11 mouse cellular contexts compared by ENCODE assay signal in the genomic region with DNA sequence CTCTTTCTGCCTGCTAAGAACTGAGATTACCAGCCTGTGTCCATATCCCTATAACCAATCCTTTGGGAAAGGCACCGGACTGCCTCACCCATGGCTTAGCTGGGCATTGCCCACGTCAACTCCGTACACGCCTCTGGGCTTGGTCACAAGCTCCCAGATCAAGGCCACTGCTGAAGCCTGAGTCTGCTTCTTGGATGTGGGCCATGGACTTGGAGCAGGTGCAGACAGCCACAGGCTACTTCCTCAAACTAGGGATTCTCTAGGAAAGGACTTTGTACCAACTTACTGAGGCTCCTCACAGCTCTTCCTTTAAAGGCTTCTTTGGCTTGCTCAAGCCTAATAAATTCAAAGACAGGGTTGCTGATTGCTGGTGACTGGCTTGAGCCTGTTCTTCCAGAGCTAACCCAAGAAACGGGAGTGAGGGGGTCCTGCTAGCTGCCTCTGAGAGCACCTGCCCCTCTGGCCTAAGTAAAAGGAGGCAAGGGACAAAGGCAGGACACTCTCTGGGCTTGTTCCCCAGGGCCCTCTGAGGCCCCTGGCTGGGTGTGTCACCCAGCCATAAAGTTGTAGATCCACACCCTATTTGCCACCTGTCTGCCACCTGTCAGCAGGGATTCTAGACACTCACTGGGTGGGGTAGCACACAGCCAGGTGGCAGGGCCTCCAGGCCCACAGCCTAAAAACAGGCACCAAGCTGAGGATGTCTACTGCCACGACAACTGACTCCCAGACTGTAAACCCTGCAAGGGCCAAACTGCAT. TPM values are rescaled to one million over a fixed set of nuclear protein-coding genes. Genes with fewer than 3 reads are reported as not detected.
DNase-seq lines count a peak whose midpoint lies in the region; ATAC-seq and TF ChIP-seq lines count a peak whose summit lies in the region.
"Had no signal": no experiment of that assay in that cellular context is flagged by ENCODE, and none has a peak within 500 bp of the region (broad histone marks: within the 10 kb centered on the region; RNA-seq: fewer than 3 reads in every experiment).

No protein-coding gene starts in this region.

- H3K36me3 ChIP-seq in embryonic facial prominence, embryonic 13.5 days, result peaks cover 62% of the 10 kb centered on the region
- peaks cover 77% of the 10 kb centered on the region for H3K36me3 ChIP-seq in embryonic facial prominence, embryonic 10.5 days (replicated peaks)
- peaks cover 3% of the 10 kb centered on the region; the same call in 1 of the 2 replicates for H3K36me3 ChIP-seq in ES-Bruce4 (ENCODE audit: control insufficient read depth, insufficient read depth, low read length, poor library complexity, severe bottlenecking)

- H3K27me3 ChIP-seq in embryonic facial prominence, embryonic 13.5 days, result no peaks in the 10 kb centered on the region
- no peaks in the 10 kb centered on the region for H3K27me3 ChIP-seq in embryonic facial prominence, embryonic 10.5 days (replicated peaks; ENCODE audit: low read depth, poor library complexity, severe bottlenecking)
- H3K27me3 ChIP-seq in ES-Bruce4 (ENCODE audit: control insufficient read depth, insufficient read depth, low read length, poor library complexity, severe bottlenecking), result no peaks in the 10 kb centered on the region
- H3K27me3 ChIP-seq: heart, embryonic 15.5 days; liver, embryonic 15.5 days had no signal

- TF ChIP-seq EP300 in ES-Bruce4 (IDR thresholded peaks at IDR 0.05; ENCODE audit: insufficient read depth, low read depth, low read length), result peak; percentile 60; the same call in 1 of the 2 replicates

- H3K4me2 ChIP-seq in embryonic facial prominence, embryonic 13.5 days, result no peak overlapping the region
- H3K4me2 ChIP-seq: heart, embryonic 15.5 days; liver, embryonic 15.5 days had no signal

- no peak for TF ChIP-seq POLR2A in ES-Bruce4 (IDR thresholded peaks at IDR 0.05; ENCODE audit: insufficient read depth, low read length)

- H3K4me1 ChIP-seq in embryonic facial prominence, embryonic 13.5 days, result peaks cover 34% of the 10 kb centered on the region
- peaks cover 23% of the 10 kb centered on the region for H3K4me1 ChIP-seq in embryonic facial prominence, embryonic 10.5 days
- peaks cover 12% of the 10 kb centered on the region for H3K4me1 ChIP-seq in ES-Bruce4 (ENCODE audit: control insufficient read depth, insufficient read depth, low read length)

- peak overlapping the region; percentile 36; the same call in 1 of the 2 replicates for H3K27ac ChIP-seq in embryonic facial prominence, embryonic 13.5 days
- H3K27ac ChIP-seq in embryonic facial prominence, embryonic 10.5 days (replicated peaks), result no peak overlapping the region
- peak overlapping the region; percentile 51 for H3K27ac ChIP-seq in ES-Bruce4 (ENCODE audit: insufficient read depth, low read length)
- H3K27ac ChIP-seq: heart, embryonic 15.5 days; liver, embryonic 15.5 days had no signal

- H3K9ac ChIP-seq in embryonic facial prominence, embryonic 13.5 days, result no peak overlapping the region
- no peak overlapping the region for H3K9ac ChIP-seq in ES-Bruce4 (ENCODE audit: low read depth, poor library complexity, severe bottlenecking)
- H3K9ac ChIP-seq: heart, embryonic 15.5 days; liver, embryonic 15.5 days had no signal

- DNase-seq in embryonic facial prominence, embryonic 10.5 days (ENCODE audit: low spot score), result no peak
- peak; percentile 81 to 91 for DNase-seq in kidney, postnatal 25 days
- DNase-seq in frontal cortex, postnatal 10 days (ENCODE audit: low spot score in 2 of 2), result no peak
- DNase-seq in layer of hippocampus, adult 8-10 months (ENCODE audit: low spot score in 2 of 2), result no peak
- DNase-seq in thymus, postnatal 10 days (ENCODE audit: low spot score in 2 of 2), result no peak
- DNase-seq: B cell, adult 2 months had no signal

- TF ChIP-seq CTCF in ES-Bruce4 (IDR thresholded peaks at IDR 0.05; ENCODE audit: low read depth, low read length), result no peak

- no peak for ATAC-seq in embryonic facial prominence, embryonic 13.5 days (ENCODE audit: insufficient number of reproducible peaks, insufficient read depth, low FRiP score, low TSS enrichment, low read depth)
- 0 out of 2 replicates have a peak, but pooled peaks have one; percentile 32 for ATAC-seq in common myeloid progenitor, adult 5-6 weeks (replicated peaks; ENCODE audit: low read depth, poor library complexity, severe bottlenecking)

- H3K4me3 ChIP-seq in embryonic facial prominence, embryonic 13.5 days, result no peak overlapping the region
- no peak overlapping the region for H3K4me3 ChIP-seq in embryonic facial prominence, embryonic 10.5 days
- H3K4me3 ChIP-seq in ES-Bruce4 (ENCODE audit: low read depth, low read length), result no peak overlapping the region
- H3K4me3 ChIP-seq: heart, embryonic 15.5 days; liver, embryonic 15.5 days had no signal

- 91% methylated on average over 6 of the region's 6 CpGs for WGBS in embryonic facial prominence, embryonic 13.5 days
- 96% methylated on average over 6 of the region's 6 CpGs for WGBS in embryonic facial prominence, embryonic 10.5 days

- 0 out of 2 replicates have a peak, but pooled peaks cover 4% of the 10 kb centered on the region for H3K9me3 ChIP-seq in embryonic facial prominence, embryonic 13.5 days
- peaks cover 4% of the 10 kb centered on the region; the same call in 1 of the 2 replicates for H3K9me3 ChIP-seq in embryonic facial prominence, embryonic 10.5 days
- H3K9me3 ChIP-seq in ES-Bruce4 (replicated peaks; ENCODE audit: control insufficient read depth, insufficient read depth, low read length, poor library complexity, severe bottlenecking), result no peaks in the 10 kb centered on the region; the same call in 1 of the 2 replicates
- H3K9me3 ChIP-seq: heart, embryonic 15.5 days; liver, embryonic 15.5 days had no signal

RNA-seq across cellular contexts. Expression of gene Gtf2ird1, which starts 38.0 kb away (rescaled TPM):
- 130 TPM in 2 replicates for polyA plus RNA-seq in embryonic facial prominence, embryonic 13.5 days (2015; fragmentation: Nextera tagmentation; extraction: Ambion mirVana)
- 114 and 122 TPM in 2 replicates for polyA plus RNA-seq in embryonic facial prominence, embryonic 10.5 days (2016; fragmentation: Nextera tagmentation; extraction: Ambion mirVana)
- 91.5 and 94.2 TPM in 2 replicates for polyA plus RNA-seq in ES-Bruce4 (2011; ENCODE audit: insufficient read depth, insufficient read length, low read depth, missing spikeins)
- total RNA-seq in common myeloid progenitor, adult 5-6 weeks (2017), result 14.6 and 28.2 TPM in 2 replicates
- total RNA-seq in layer of hippocampus, adult 8-10 months (2022), result 10 to 100 TPM; 26.8 to 35.0 (median 32.8) TPM

Comparison
In these comparisons a context has a peak if more than half of its experiments do, and no peak if none do; other contexts are left out.
1. DNase-seq: peak in kidney, postnatal 25 days (2 of 2); none in embryonic facial prominence, embryonic 10.5 days (single experiment), frontal cortex, postnatal 10 days (0 of 2), layer of hippocampus, adult 8-10 months (0 of 2) and thymus, postnatal 10 days (0 of 2).